Mouse (Mus musculus) forebrain, embryonic 15.5 days (tissue): ENCODE results near the gene Pla2g1b. TPM values are rescaled to one million over a fixed set of nuclear protein-coding genes. Genes with fewer than 3 reads are reported as not detected.
A peak's percentile ranks its signal among the peaks of the same experiment; 100 is the strongest.

ENCODE experiments used
- ATAC-seq: fragments of 200-750 bp; cut with Nextera tagmentation; replicated peaks from 2 replicates; pipeline ENCODE4 v1.8.0; 2017; ENCODE audit warnings: mild to moderate bottlenecking, moderate TSS enrichment, moderate library complexity
- H3K27ac ChIP-seq: fragments of 300-500 bp; sonication (generic); replicated peaks from 2 replicates; pipeline ENCODE4 v1.5.1; 2015; ENCODE audit warnings: mild to moderate bottlenecking, inconsistent platforms
- H3K27me3 ChIP-seq: fragments of 300-500 bp; sonication (generic); 2 replicates; pipeline ENCODE4 v1.6.1; 2015; ENCODE audit warnings: inconsistent platforms
- H3K36me3 ChIP-seq: fragments of 300-500 bp; sonication (generic); 2 replicates; pipeline ENCODE4 v1.6.1; 2015; ENCODE audit warnings: mild to moderate bottlenecking, inconsistent platforms
- H3K4me1 ChIP-seq: fragments of 300-500 bp; sonication (generic); 2 replicates; pipeline ENCODE4 v1.6.1; 2015; ENCODE audit warnings: inconsistent platforms
- H3K4me2 ChIP-seq: fragments of 300-500 bp; sonication (generic); replicated peaks from 2 replicates; pipeline ENCODE4 v1.6.1; 2015; ENCODE audit warnings: mild to moderate bottlenecking, inconsistent platforms
- H3K4me3 ChIP-seq: fragments of 300-500 bp; sonication (generic); 2 replicates; pipeline ENCODE4 v1.5.1; 2015; ENCODE audit warnings: mild to moderate bottlenecking, inconsistent platforms
- H3K9ac ChIP-seq: fragments of 300-500 bp; sonication (generic); replicated peaks from 2 replicates; pipeline ENCODE4 v1.6.1; 2015; ENCODE audit warnings: mild to moderate bottlenecking, inconsistent platforms
- H3K9me3 ChIP-seq: fragments of 300-500 bp; sonication (generic); 2 replicates; pipeline ENCODE4 v1.6.1; 2016; ENCODE audit warnings: inconsistent platforms
- WGBS: fragments of 180-500 bp; shearing (Covaris S2); methylation state at CpG from one replicate; pipeline ENCODE4 v1.1.7; 2015; ENCODE audit warnings: mixed read lengths; 5-methylcytosine and 5-hydroxymethylcytosine counted together
- polyA plus RNA-seq: library from polyadenylated mRNA; unstranded; fragments of >200 nt; fragmentation: Nextera tagmentation; extraction: Ambion mirVana; gene quantifications from 2 replicates; pipeline ENCODE4 v1.2.1, GENCODE M21; 2015

Pla2g1b gene
- polyA plus RNA-seq, 1 experiment from 2014 or later: not detected

GRCm38 (mm10) chr5:115480101-115480500 lies 14.0 kb downstream of the Pla2g1b start:
- Histone ChIP-seq H3K27me3 (no peaks in the 10 kb centered on the region), H3K4me2 (peak overlapping the region; percentile 36), H3K27ac (no peak overlapping the region), H3K36me3 (peaks cover 9% of the 10 kb centered on the region; the same call in 1 of the 2 replicates), H3K9ac (peak overlapping the region; percentile 30; the same call in 1 of the 2 replicates), H3K4me3 (peak overlapping the region; percentile 21), H3K4me1 (peaks cover 40% of the 10 kb centered on the region), H3K9me3 (no peaks in the 10 kb centered on the region)
- ATAC-seq: no peak
- 14% methylated on average over 27 of the region's 27 CpGs for WGBS

GRCm38 (mm10) chr5:115482390-115483265 lies 16.6 kb downstream of the Pla2g1b start:
- Histone ChIP-seq H3K36me3 (peaks cover 3% of the 10 kb centered on the region; the same call in 1 of the 2 replicates), H3K9ac (peak overlapping the region; percentile 18), H3K9me3 (no peaks in the 10 kb centered on the region), H3K4me3 (peak overlapping the region; percentile 15; the same call in 1 of the 2 replicates), H3K4me1 (peaks cover 30% of the 10 kb centered on the region), H3K27me3 (no peaks in the 10 kb centered on the region), H3K4me2 (peak overlapping the region; percentile 34), H3K27ac (no peak overlapping the region)
- no peak for ATAC-seq
- 24% methylated on average over 38 of the region's 38 CpGs for WGBS

GRCm38 (mm10) chr5:115483385-115483784 lies 17.3 kb downstream of the Pla2g1b start:
- H3K27ac ChIP-seq: no peak overlapping the region
- H3K9me3 ChIP-seq: no peaks in the 10 kb centered on the region
- no peak overlapping the region for H3K9ac ChIP-seq
- H3K4me1 ChIP-seq: peaks cover 31% of the 10 kb centered on the region
- WGBS: 34% methylated on average over 6 of the region's 6 CpGs
- no peak overlapping the region for H3K4me2 ChIP-seq
- H3K36me3 ChIP-seq: peaks cover 3% of the 10 kb centered on the region; the same call in 1 of the 2 replicates
- no peak overlapping the region for H3K4me3 ChIP-seq
- ATAC-seq: no peak
- no peaks in the 10 kb centered on the region for H3K27me3 ChIP-seq

- Histone ChIP-seq H3K27me3 (no peaks in the 10 kb centered on the region), H3K4me3 (peak within 1 kb of the TSS; percentile 42), H3K9me3 (no peaks in the 10 kb centered on the region), H3K36me3 (peaks cover 3% of the 10 kb centered on the region; the same call in 1 of the 2 replicates), H3K4me2 (peak within 1 kb of the TSS; percentile 52), H3K4me1 (peaks cover 36% of the 10 kb centered on the region), H3K9ac (peak within 1 kb of the TSS; percentile 51), H3K27ac (peak within 1 kb of the TSS; percentile 81)
- WGBS: 6% methylated on average over 30 of the region's 30 CpGs
- ATAC-seq: peak; percentile 86
Observed at GRCm38 (mm10) chr5:115483947-115484920, 18.2 kb downstream of the Pla2g1b start, which contains the start of gene Sirt4. Sirt4 (minus strand) TSS chr5:115484725.

GRCm38 (mm10) chr5:115484996-115485395 lies 18.9 kb downstream of the Pla2g1b start:
- Histone ChIP-seq H3K4me3 (peak overlapping the region; percentile 42), H3K36me3 (no peaks in the 10 kb centered on the region), H3K27ac (peak overlapping the region; percentile 81; the same call in 1 of the 2 replicates), H3K4me1 (peaks cover 33% of the 10 kb centered on the region), H3K9me3 (no peaks in the 10 kb centered on the region), H3K27me3 (no peaks in the 10 kb centered on the region), H3K9ac (peak overlapping the region; percentile 51), H3K4me2 (peak overlapping the region; percentile 52)
- ATAC-seq: no peak
- WGBS: 66% methylated on average over 5 of the region's 5 CpGs

- ATAC-seq: no peak
- H3K27ac ChIP-seq: no peak overlapping the region
Observed at GRCm38 (mm10) chr5:115485489-115486205, 19.6 kb downstream of the Pla2g1b start.

GRCm38 (mm10) chr5:115486726-115487125 lies 20.7 kb downstream of the Pla2g1b start:
- Histone ChIP-seq H3K4me3 (no peak overlapping the region), H3K27ac (no peak overlapping the region), H3K4me2 (no peak overlapping the region), H3K27me3 (no peaks in the 10 kb centered on the region), H3K36me3 (no peaks in the 10 kb centered on the region), H3K9ac (no peak overlapping the region), H3K9me3 (no peaks in the 10 kb centered on the region), H3K4me1 (peaks cover 41% of the 10 kb centered on the region)
- 47% methylated on average over 4 of the region's 4 CpGs for WGBS
- no peak for ATAC-seq

More at GRCm38 (mm10) chr5:115485489-115486205, 19.6 kb downstream of the Pla2g1b start:
- WGBS: 87% methylated on average over 18 of the region's 18 CpGs
- Histone ChIP-seq H3K4me3 (no peak overlapping the region), H3K4me1 (peaks cover 31% of the 10 kb centered on the region), H3K9ac (no peak overlapping the region), H3K36me3 (no peaks in the 10 kb centered on the region), H3K4me2 (no peak overlapping the region), H3K9me3 (no peaks in the 10 kb centered on the region), H3K27me3 (no peaks in the 10 kb centered on the region)

- no peak overlapping the region for H3K4me2 ChIP-seq
- no peaks in the 10 kb centered on the region for H3K36me3 ChIP-seq
- H3K9ac ChIP-seq: no peak overlapping the region
- H3K27me3 ChIP-seq: no peaks in the 10 kb centered on the region
- H3K27ac ChIP-seq: no peak overlapping the region
- ATAC-seq: no peak
- peaks cover 44% of the 10 kb centered on the region for H3K4me1 ChIP-seq
- WGBS: 86% methylated on average over 8 of the region's 8 CpGs
- H3K4me3 ChIP-seq: no peak overlapping the region
- H3K9me3 ChIP-seq: no peaks in the 10 kb centered on the region
Observed at GRCm38 (mm10) chr5:115487353-115487752, 21.3 kb downstream of the Pla2g1b start.

- peaks cover 39% of the 10 kb centered on the region for H3K4me1 ChIP-seq
- H3K9ac ChIP-seq: peak overlapping the region; percentile 75; the same call in 1 of the 2 replicates
- H3K4me2 ChIP-seq: no peak overlapping the region
Observed at GRCm38 (mm10) chr5:115487942-115488580, 22.0 kb downstream of the Pla2g1b start.

GRCm38 (mm10) chr5:115488841-115489698 lies 23.0 kb downstream of the Pla2g1b start:
- Histone ChIP-seq H3K4me1 (peaks cover 39% of the 10 kb centered on the region), H3K27me3 (no peaks in the 10 kb centered on the region), H3K9ac (peak overlapping the region; percentile 98), H3K4me2 (peak overlapping the region; percentile 78), H3K9me3 (no peaks in the 10 kb centered on the region), H3K4me3 (peak overlapping the region; percentile 44), H3K27ac (peak overlapping the region; percentile 100), H3K36me3 (no peaks in the 10 kb centered on the region)
- under 1% methylated on average over 39 of the region's 39 CpGs for WGBS
- peak; percentile 76 for ATAC-seq

More at GRCm38 (mm10) chr5:115487942-115488580, 22.0 kb downstream of the Pla2g1b start:
- Histone ChIP-seq H3K27ac (0 out of 2 replicates have a peak overlapping the region, but pooled peaks have one; percentile 100), H3K36me3 (no peaks in the 10 kb centered on the region), H3K27me3 (no peaks in the 10 kb centered on the region), H3K4me3 (no peak overlapping the region), H3K9me3 (no peaks in the 10 kb centered on the region)
- no peak for ATAC-seq
- 80% methylated on average over 9 of the region's 9 CpGs for WGBS
